Mouse (Mus musculus): Measurements from ENCODE around the gene Adgrf3. TPM values are rescaled to one million over a fixed set of nuclear protein-coding genes. Genes with fewer than 3 reads are reported as not detected.

The Adgrf3 gene
- total RNA-seq, 2 experiments from 2014 or later, result not detected

DNA sequence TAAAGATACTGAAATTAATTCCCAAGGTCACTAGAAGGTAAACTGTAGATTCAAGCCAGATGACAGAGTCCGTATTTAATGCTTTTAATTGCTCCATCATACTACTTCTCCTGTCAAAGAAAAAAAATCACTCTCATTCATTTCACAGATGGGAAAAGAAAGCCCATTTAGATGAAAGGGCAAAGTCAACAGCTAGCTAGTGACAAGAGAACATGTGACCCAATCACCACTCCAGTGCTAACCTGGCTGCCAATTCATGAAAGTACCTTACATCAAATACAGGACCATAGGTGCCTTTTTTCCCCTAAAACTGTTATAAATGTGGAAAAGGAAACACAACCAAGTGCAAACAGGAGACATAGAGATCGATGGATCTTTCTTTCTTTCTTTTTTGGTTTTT lies 52.3 kb downstream of the Adgrf3 start:
- no peak for DNase-seq (ENCODE audit: low spot score in 2 of 2)

DNA sequence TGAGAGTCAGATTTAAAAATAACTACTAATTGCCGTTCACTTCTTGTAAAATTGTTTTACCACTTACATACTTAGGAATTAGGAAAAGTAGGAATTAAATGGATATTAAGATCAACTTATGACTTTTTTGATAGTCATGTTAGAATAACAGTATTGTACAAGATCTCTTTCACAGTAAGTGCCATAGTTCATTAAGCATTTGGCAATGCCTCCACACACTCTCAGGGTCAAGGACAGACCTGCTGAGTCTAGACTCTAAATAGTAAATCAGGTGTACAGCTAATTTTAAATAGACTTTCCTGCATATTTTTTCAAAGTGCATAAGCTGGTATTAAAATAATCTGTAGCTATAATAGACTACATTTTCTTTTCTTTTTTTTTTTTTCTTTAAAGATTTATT lies 53.1 kb downstream of the Adgrf3 start:
- no peak for DNase-seq (ENCODE audit: low spot score in 2 of 2)

DNA sequence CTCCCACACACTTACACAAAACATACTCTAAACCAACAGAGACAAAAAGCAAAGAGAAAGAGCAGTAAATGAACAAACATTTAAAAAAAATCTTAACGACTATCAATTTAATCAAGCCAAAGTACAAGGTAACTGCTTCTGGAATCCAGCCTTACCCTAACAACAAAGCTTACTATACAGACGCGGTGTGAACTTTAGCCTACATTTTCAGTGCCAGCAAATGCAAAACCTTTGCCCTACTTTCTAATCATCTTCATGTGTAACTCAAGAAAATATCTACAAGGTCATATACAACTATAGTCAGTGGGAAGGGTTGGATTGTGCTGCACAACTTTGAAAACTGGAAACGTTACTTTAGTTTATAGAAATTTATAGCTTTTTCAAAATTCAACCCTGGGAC lies 53.5 kb downstream of the Adgrf3 start:
- DNase-seq (ENCODE audit: low spot score in 2 of 2), result no peak

DNA sequence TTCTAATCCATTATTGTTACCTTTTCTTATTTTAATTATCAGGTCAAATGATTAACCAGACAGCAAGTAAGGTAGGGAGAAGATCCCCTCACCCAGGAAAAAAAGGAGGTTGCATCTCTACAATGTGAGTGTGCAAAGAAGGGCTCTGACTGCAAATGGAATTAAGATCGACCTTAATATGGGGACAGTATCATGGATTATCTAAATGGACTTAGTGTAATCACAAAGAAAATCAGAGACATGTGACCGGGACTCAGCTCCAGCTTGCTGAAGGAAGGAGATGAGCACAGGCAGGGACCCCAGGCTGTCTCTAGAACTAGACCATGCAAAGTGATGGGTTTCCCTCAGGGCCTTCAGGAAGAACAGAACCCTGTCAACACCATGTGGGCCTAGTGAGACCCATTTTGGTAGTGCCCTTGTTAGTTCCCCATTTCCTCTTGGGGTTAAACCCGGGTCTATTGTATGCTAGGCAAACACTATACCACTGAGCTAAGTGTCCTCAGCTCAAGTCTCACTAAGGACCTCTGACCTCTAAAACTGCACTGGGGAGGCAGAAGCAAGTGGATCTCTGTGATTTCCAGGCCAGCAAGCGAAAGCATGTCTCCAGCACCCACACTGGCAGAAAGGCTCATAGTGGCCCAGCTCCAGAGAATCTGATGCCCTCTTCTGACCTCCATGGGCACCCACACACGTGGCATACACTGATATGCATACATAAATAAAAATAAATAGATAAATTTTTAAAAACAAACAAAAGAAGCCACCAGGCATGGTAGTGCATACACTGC lies 57.2 kb downstream of the Adgrf3 start:
- no peak for DNase-seq (ENCODE audit: low spot score in 2 of 2)

DNA sequence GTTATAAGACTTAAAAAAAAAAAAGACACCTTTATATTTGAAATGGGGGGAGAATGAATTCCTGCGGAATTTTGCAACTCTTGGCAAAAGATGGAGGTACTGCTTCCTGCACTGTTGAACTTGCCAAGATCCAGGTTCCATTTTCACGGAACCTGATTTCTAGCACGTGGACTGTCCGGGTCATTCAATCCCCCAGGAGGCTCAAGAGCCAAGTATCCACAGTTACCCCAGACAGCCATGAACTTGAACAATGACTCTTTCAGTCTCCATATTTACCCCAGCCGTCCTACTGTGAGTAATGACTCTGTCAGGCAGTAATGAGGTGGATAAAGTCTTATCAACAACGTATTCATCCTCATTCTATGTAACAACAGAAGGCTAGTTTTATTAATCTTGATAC lies 59.0 kb downstream of the Adgrf3 start:
- DNase-seq (ENCODE audit: low spot score in 2 of 2), result no peak

Small RNAs within 50 kb of the gene (microRNA-seq; reads per million reads assigned to microRNA genes)
- 0 to 0.98 reads per million in 2 experiments for gene Mir1960

Other genes with a start within 250 kb of the Adgrf3 start
- gene Il6, start 192.6 kb downstream of the Adgrf3 start, total RNA-seq (2021), result not detected
- 1 to 10 TPM; 4.9 to 5.0 TPM for gene Tyms, start 132.1 kb downstream of the Adgrf3 start, total RNA-seq (2021)
- gene Garem2, start 100.6 kb downstream of the Adgrf3 start, total RNA-seq (2021), result 10 to 100 TPM; 10.9 to 11.3 TPM
- 1 to 10 TPM; 2.6 to 4.1 TPM for gene 3110082J24Rik, start 99.6 kb downstream of the Adgrf3 start, total RNA-seq (2021)
- gene Hadha, start 50.6 kb downstream of the Adgrf3 start, total RNA-seq (2021), result 10 to 100 TPM; 70.6 to 71.9 TPM
- 10 to 100 TPM; 95.8 to 97.8 TPM for gene Hadhb, start 50.5 kb downstream of the Adgrf3 start, total RNA-seq (2021)
- 10 to 100 TPM; 33.5 to 41.2 TPM for gene Selenoi, start 26.9 kb upstream of the Adgrf3 start, total RNA-seq (2021)
- 1 to 10 TPM; 8.6 to 8.8 TPM for gene Drc1, start 75.7 kb upstream of the Adgrf3 start, total RNA-seq (2021)